Mouse (Mus musculus): Measurements from ENCODE around the gene Pard6b.

The Pard6b gene

DNA sequence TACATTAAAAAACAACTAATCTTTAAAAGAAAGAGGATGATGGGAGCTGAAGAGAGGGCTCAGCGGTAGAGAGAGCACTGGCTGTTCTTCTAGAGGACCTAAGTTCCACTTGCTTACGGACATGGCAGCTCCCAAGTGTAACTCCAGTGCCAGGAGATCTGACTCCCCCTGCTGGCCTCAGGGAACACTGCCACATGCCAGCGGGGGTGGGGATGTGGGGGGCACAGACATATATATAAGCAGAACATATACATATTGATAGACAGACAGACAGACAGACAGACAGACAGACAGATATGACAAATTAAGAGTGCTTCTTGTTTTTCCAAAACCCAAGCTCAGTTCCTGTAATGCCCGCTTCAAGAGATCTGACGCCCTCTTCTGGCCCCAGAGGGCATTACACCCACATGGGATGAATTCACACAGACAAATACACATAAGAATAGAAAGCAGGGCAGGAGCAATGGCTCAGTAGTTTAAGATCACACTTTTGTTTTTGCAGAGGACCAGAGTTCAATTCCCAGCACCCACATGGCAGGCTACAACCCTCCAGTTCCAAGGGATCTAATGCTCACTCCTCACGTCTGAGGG is 21.5 kb upstream of the Pard6b start:
- no peak for DNase-seq (ENCODE audit: low spot score in 2 of 2)

DNA sequence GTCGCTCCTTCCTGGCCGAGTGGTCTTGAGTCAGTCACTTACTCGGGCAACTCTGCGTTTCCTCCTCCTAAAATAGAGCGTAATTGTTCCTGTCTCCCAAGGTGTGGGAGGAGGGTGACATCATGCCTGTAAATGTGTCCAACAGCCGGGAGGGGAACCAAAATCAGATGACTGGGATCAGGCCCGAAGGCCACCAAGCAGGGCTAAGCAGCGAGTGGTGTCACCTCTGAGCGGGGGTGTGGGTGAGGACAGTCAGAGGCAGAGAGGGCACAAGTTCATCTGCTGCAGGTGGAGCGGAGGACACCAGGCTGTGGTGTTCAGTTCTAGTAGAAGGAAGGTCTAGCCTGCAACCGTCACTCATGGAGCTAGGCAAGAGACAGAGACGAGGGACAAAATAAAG is 17.1 kb upstream of the Pard6b start:
- DNase-seq (ENCODE audit: low spot score in 2 of 2) = no peak

DNA sequence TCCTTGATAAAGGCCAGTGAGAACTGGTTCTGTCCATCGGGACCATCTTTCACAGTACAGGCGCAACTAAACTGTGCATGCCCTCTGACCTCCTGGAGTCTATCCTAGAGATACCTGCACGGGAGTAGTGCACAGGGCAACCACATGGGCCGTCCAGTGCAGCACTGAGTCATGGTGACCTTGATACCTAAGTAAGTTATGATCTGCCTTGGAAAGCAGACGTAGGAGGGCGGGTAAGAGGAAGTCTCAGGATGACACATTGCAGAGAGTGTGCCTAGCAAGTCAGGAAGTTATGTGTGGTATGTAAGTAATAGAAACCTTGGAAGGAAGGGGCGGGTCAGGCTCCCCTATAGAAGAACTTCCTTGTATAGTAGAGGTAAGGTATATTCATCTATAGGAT is 15.3 kb upstream of the Pard6b start:
- no peak for DNase-seq (ENCODE audit: low spot score in 2 of 2)

DNA sequence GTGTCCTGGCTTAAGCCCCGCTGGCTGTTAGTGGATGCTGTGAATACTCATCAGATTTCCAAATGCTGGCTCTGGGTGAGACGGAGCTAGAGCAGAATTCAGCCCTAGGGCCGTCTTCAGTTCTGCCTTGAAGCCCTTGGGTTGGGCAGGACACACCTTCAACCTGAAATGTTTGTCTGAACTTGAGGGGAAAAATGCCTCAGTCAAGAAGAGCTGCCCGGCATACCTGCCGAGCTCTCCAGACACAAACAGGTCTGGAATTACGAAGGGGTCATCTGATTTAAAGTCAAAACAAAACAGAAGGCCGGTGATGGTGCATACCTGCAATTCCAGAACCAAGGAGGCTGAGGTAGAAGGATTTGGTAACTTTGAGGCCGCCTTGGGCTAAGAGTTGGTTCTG is 14.0 kb upstream of the Pard6b start:
- DNase-seq (ENCODE audit: low spot score in 2 of 2) = no peak

DNA sequence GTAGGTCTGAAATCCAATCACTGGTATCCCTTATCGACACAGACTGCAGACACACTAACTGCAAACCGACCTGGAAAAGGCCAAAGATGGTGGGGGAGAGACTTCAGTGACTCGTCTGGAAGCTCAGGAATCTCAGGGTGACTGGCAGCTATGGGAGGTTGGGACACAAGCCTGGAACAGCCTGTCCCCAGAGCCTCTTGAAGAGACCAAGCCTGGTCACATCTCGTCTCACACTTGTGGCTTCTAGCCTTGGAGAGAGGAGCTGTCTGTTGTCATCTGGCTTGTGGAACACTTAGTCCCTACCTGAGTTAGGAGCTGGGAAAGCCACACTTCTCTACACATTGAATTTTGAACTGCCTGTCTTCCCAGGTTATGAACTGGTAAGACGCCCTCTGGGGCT is 10.4 kb upstream of the Pard6b start:
- DNase-seq (ENCODE audit: low spot score in 2 of 2) = no peak

DNA sequence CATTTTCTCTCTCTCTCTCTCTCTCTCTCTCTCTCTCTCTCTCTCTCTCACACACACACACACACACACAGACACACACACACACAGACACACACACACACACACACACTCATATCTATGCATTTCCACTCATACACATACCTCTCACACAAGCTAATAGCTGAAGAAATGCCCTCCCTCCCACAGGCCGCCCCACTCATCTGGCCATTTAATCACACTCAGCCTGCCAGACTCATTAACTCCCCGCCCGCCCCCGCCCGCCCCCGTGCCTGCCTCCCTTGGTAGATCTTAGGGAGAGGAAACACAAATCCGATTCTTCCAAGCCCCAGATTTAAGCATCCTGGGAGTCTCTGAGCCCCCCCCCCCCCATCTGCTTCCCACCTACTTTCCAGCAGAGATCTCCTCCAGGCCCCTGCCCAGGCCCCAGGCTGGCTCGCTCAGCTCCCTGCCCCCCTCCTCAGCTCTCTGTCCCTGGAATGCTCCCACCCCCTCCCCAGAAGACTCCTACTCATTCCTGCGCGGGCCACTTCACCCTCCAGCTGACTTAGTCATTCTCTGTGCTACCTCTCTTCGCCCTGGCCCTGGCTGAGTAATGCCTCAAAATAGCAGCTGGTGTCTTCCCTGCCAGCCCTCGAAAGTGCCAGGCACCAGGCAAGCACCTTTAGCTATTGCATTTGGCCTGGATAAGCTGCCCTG is 8.2 kb upstream of the Pard6b start:
- no peak for DNase-seq (ENCODE audit: low spot score in 2 of 2)

DNA sequence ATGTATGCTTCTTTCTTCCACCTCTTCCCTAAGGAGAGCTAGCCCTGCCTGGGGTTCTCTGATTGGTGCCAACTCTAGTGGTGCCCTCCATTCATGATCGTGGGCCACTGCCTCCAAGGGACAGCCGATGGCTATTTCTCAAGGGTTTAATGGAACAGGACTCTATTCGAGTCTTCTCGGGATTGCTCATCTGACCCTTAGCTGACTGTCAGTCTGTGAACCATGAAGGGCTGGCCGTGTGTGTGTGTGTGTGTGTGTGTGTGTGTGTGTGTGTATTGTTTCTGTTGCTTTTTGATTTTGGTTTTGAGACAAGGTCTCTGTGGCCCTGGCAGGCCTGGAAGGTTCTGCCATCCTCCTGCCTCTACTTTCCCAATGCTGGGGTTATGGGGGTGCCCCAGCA is 7.1 kb upstream of the Pard6b start:
- no peak for DNase-seq (ENCODE audit: low spot score in 2 of 2)

- no peak for DNase-seq (ENCODE audit: low spot score in 2 of 2)
These were observed 6.3 kb upstream of the Pard6b start for GRCm38 (mm10) chr2:168074457-168074856.

DNA sequence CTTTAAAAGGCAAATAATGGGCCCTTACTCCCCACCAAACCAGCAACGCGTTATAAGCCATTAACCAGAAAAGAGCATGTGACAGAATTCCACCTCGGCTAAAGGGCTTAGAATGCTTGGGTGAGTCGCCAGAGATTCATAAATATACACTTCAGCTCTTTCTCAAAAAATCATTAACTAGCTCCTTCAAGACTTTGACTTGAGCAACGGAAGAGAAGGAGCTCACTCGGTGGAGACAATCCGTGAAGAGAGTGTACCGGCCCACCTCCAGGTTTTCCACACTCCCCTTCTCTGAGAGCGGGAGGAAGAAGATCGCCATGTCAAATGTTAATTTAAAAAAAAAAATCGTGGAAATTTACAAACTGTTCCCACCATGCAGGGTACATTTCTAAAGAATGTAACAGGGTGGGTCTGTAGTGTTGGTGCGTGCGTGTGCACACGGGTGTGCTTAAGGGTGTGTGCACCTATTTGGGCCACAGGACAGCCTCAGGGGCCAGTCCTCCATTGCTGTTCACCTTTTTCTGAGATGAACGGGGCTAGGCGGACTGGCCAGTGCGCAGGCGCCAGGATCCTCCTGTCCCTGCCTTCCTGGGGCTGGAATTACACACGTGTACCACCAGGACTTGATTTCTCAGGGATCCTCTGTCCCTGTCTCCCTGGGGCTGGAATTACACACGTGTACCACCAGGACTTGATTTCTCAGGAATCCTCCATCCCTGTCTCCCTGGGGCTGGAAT is 3.8 kb upstream of the Pard6b start:
- DNase-seq (ENCODE audit: low spot score in 2 of 2) = no peak

- DNase-seq (ENCODE audit: low spot score in 2 of 2) = peak; percentile 76 to 81
These were observed 2.5 kb upstream of the Pard6b start for GRCm38 (mm10) chr2:168078107-168078830.

- DNase-seq (ENCODE audit: low spot score in 2 of 2) = no peak
These were observed 612 bp downstream of the Pard6b start for GRCm38 (mm10) chr2:168081299-168081932.

DNA sequence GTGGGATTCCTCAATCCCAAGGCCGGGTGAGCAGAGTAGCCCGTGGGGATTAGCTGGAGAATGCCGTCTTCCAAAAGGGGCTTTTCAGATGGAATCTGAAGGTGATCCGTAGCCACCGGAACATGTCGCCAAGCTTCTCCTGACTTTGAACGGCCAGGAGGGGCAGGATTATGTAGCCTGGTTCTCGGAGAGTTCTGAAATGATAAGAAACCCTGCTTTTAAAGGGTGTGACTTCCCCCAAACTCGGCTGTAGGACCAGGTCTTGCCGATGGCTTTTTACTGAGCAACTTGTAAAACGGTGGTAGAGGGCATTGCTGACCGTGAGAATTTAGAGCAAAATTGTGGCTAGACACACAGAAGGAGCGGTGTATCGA is 1.1 kb downstream of the Pard6b start:
- DNase-seq (ENCODE audit: low spot score in 2 of 2) = no peak

GRCm38 (mm10) chr2:168083593-168083992 is 2.8 kb downstream of the Pard6b start:
- no peak for DNase-seq (ENCODE audit: low spot score in 2 of 2)

GRCm38 (mm10) chr2:168084228-168084627 is 3.4 kb downstream of the Pard6b start:
- no peak for DNase-seq (ENCODE audit: low spot score in 2 of 2)

DNA sequence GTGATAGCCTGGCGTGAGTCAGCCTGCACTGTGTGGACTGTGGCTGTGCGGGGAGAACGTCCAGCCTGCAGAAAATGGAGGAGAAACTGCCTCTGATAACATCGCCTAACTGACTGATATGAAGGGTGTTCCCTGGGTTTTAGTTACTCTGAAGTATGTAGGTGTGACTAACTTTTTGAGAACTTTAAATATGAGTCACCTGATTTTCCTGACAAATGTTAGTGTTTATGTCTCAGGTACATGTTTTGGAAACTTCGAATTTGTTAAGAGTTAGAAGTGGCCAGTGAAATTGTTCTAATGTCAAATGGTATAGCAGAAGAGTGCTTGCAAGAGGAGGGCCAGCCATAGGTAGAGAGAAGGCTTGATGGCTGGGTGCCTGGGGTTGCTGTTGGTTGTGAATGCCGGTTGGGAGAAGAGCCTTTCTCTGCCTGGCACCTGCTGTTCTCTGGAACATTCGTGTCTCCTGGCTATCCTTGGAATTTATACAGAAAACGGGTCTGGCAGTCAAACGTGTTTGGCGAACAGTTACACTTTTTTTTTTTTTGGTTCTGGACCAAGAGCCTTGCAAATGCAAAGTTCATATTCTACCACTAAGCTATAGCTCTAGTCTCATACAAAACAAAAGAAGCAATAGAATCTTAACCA is 4.9 kb downstream of the Pard6b start:
- DNase-seq (ENCODE audit: low spot score in 2 of 2) = peak; percentile 37 to 45

- no peak for DNase-seq (ENCODE audit: low spot score in 2 of 2)
These were observed 5.5 kb downstream of the Pard6b start for GRCm38 (mm10) chr2:168086318-168086717.

- DNase-seq (ENCODE audit: low spot score in 2 of 2) = no peak
These were observed 6.0 kb downstream of the Pard6b start for GRCm38 (mm10) chr2:168086839-168087238.

- DNase-seq (ENCODE audit: low spot score in 2 of 2) = no peak
These were observed 10.8 kb downstream of the Pard6b start for GRCm38 (mm10) chr2:168091560-168091959.

- no peak for DNase-seq (ENCODE audit: low spot score in 2 of 2)
These were observed 12.3 kb downstream of the Pard6b start for GRCm38 (mm10) chr2:168093077-168093476.

DNA sequence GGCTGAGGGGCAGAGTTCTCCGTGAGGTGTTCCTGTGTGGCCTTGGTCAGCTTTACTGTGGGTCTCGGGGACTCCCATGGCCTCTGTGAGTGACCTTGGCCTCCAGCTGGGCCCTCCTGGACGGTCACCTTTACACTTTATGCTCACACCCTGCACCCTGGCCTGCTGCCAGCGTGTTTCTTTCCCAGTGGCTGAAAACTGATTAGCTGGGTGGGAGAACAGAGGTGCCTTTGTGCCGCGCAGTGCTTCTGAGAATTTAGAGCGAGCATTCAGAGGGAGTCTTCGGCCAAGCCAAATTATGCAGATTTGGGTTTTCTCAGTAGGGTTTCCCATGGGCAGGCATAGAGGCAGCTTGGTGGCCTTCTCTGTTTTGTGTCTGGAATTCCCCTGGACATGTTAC is 14.3 kb downstream of the Pard6b start:
- DNase-seq (ENCODE audit: low spot score in 2 of 2) = no peak

- no peak for DNase-seq (ENCODE audit: low spot score in 2 of 2)
These were observed 15.7 kb downstream of the Pard6b start for GRCm38 (mm10) chr2:168096487-168096886.
